Comparison of ENCODE assay signal across 9 mouse cellular contexts in genomic region chr5:135674821-135675220, GRCm38 (mm10). TPM values are rescaled to one million over a fixed set of nuclear protein-coding genes. Genes with fewer than 3 reads are reported as not detected.
A peak's percentile ranks its signal among the peaks of the same experiment; 100 is the strongest.
DNase-seq lines count a peak whose midpoint lies in the region; ATAC-seq lines count a peak whose summit lies in the region.
"Had no signal": no experiment of that assay in that cellular context is flagged by ENCODE, and none has a peak within 500 bp of the region (broad histone marks: within the 10 kb centered on the region; RNA-seq: fewer than 3 reads in every experiment).

No protein-coding gene starts in this region.

- H3K4me3 ChIP-seq in hindbrain, embryonic 14.5 days (replicated peaks; ENCODE audit: low read length) = no peak overlapping the region
- no peak overlapping the region for H3K4me3 ChIP-seq in lung, embryonic 15.5 days
- H3K4me3 ChIP-seq: erythroblast, embryonic 14.5 days had no signal

- no peaks in the 10 kb centered on the region for H3K27me3 ChIP-seq in hindbrain, embryonic 14.5 days (ENCODE audit: control insufficient read depth, insufficient read depth, low read length)
- peaks cover 4% of the 10 kb centered on the region; the same call in 1 of the 2 replicates for H3K27me3 ChIP-seq in lung, embryonic 15.5 days

- no peaks in the 10 kb centered on the region for H3K9me3 ChIP-seq in hindbrain, embryonic 14.5 days (ENCODE audit: control insufficient read depth, low read length)
- no peaks in the 10 kb centered on the region for H3K9me3 ChIP-seq in lung, embryonic 15.5 days

- peaks cover 23% of the 10 kb centered on the region for H3K4me1 ChIP-seq in hindbrain, embryonic 14.5 days (replicated peaks; ENCODE audit: control insufficient read depth, insufficient read depth, low read length)
- peaks cover 15% of the 10 kb centered on the region for H3K4me1 ChIP-seq in lung, embryonic 15.5 days

- no peaks in the 10 kb centered on the region for H3K36me3 ChIP-seq in hindbrain, embryonic 14.5 days (replicated peaks; ENCODE audit: control insufficient read depth, insufficient read depth)
- no peaks in the 10 kb centered on the region for H3K36me3 ChIP-seq in lung, embryonic 15.5 days

- under 1% methylated on average over 11 of the region's 11 CpGs for WGBS in hindbrain, embryonic 14.5 days
- 1% methylated on average over 11 of the region's 11 CpGs for WGBS in lung, embryonic 15.5 days

- no peak overlapping the region for H3K9ac ChIP-seq in hindbrain, embryonic 14.5 days
- H3K9ac ChIP-seq in lung, embryonic 15.5 days = no peak overlapping the region

- H3K27ac ChIP-seq in hindbrain, embryonic 14.5 days = peak overlapping the region; percentile 80
- H3K27ac ChIP-seq in lung, embryonic 15.5 days = no peak overlapping the region

- DNase-seq in NIH3T3 (ENCODE audit: low read depth) = peak; percentile 39
- peak; percentile 64 for DNase-seq in cerebellum, adult 9-10 months
- DNase-seq in frontal cortex, adult 2 months (ENCODE audit: extremely low spot score in 1 of 2, low spot score in 1 of 2) = peak; percentile 74 to 76
- DNase-seq in hindbrain, embryonic 14.5 days (ENCODE audit: low spot score) = peak; percentile 87
- peak; percentile 65 to 83 for DNase-seq in layer of hippocampus, postnatal 14 days (ENCODE audit: low spot score in 2 of 2)
- DNase-seq in retina, embryonic 14.5 days (ENCODE audit: low spot score) = peak; percentile 88

- H3K4me2 ChIP-seq in hindbrain, embryonic 14.5 days (replicated peaks) = peak overlapping the region; percentile 26
- peak overlapping the region; percentile 18; the same call in 1 of the 2 replicates for H3K4me2 ChIP-seq in lung, embryonic 15.5 days

- peak; percentile 83 for ATAC-seq in hindbrain, embryonic 14.5 days (ENCODE audit: low FRiP score)
- ATAC-seq in lung, embryonic 15.5 days (ENCODE audit: borderline replicate concordance, extremely low read depth, low FRiP score, low TSS enrichment) = peak; percentile 43
- ATAC-seq in erythroblast, adult 5-6 weeks (replicated peaks; ENCODE audit: low FRiP score, poor library complexity, severe bottlenecking) = no peak

RNA-seq across cellular contexts. Expression of gene Por, which starts 5.0 kb away (rescaled TPM):
- 106 and 108 TPM in 2 replicates for polyA plus RNA-seq in frontal cortex, adult 2 months (2012; rRNA removed)
- polyA plus RNA-seq in hindbrain, embryonic 14.5 days (2014; fragmentation: Nextera tagmentation; extraction: Ambion mirVana) = 79.7 and 84.1 TPM in 2 replicates
- total RNA-seq in layer of hippocampus, postnatal 14 days (2021) = 10 to 100 TPM; 81.9 to 87.8 TPM
- 64.5 and 67.8 TPM in 2 replicates for polyA plus RNA-seq in lung, embryonic 15.5 days (2015; fragmentation: Nextera tagmentation; extraction: Ambion mirVana)
- total RNA-seq in erythroblast, adult 5-6 weeks (2015; ENCODE audit: low replicate concordance) = 8.8 and 9.0 TPM in 2 replicates
- total RNA-seq in erythroblast, adult 5-6 weeks (2017; ENCODE audit: low replicate concordance) = 9.9 and 14.5 TPM in 2 replicates

RNA-seq across cellular contexts. Expression of gene Rhbdd2, which starts 42.4 kb away (rescaled TPM):
- 79.5 and 80.0 TPM in 2 replicates for polyA plus RNA-seq in frontal cortex, adult 2 months (2012; rRNA removed)
- 103 and 104 TPM in 2 replicates for polyA plus RNA-seq in hindbrain, embryonic 14.5 days (2014; fragmentation: Nextera tagmentation; extraction: Ambion mirVana)
- total RNA-seq in layer of hippocampus, postnatal 14 days (2021) = 10 to 100 TPM; 66.9 to 71.7 TPM
- 33.8 and 42.7 TPM in 2 replicates for polyA plus RNA-seq in lung, embryonic 15.5 days (2015; fragmentation: Nextera tagmentation; extraction: Ambion mirVana)
- total RNA-seq in erythroblast, adult 5-6 weeks (2015; ENCODE audit: low replicate concordance) = 9.6 and 9.8 TPM in 2 replicates
- total RNA-seq in erythroblast, adult 5-6 weeks (2017; ENCODE audit: low replicate concordance) = 0.28 and 5.1 TPM in 2 replicates
